Mouse (Mus musculus): ENCODE measurements at regions not wholly inside any gene's neighbourhood (a gene's known extent, or its start where the extent isn't known, plus 50 kb on each side); places are given as distances from the start of the nearest gene placed in this dataset.

- Histone ChIP-seq H3K27ac (no peak overlapping the region), H3K9ac (replicated peaks) (no peak overlapping the region), H3K36me3 (replicated peaks; ENCODE audit: control insufficient read depth, insufficient read depth, low read depth) (no peaks in the 10 kb centered on the region), H3K4me2 (ENCODE audit: low read depth) (no peak overlapping the region), H3K9me3 (ENCODE audit: control insufficient read depth, low read length) (no peaks in the 10 kb centered on the region), H3K27me3 (ENCODE audit: control insufficient read depth, insufficient read depth, low read length) (no peaks in the 10 kb centered on the region), H3K4me1 (replicated peaks; ENCODE audit: control insufficient read depth in 2 of 2, insufficient read depth in 2 of 2, low read length in 1 of 2) (no peaks in the 10 kb centered on the region), H3K4me3 (ENCODE audit: insufficient read depth in 1 of 2, low read depth in 2 of 2, low read length in 2 of 2) (no peak overlapping the region)
- ATAC-seq (ENCODE audit: insufficient read depth), result no peak
- no peak for TF ChIP-seq EP300 (IDR thresholded peaks at IDR 0.05; ENCODE audit: low read depth)
- TF ChIP-seq CTCF (IDR thresholded peaks at IDR 0.05; ENCODE audit: low read depth), result no peak
- 58% methylated on average over 3 of the region's 3 CpGs for WGBS (ENCODE audit: insufficient replicate concordance)
- DNase-seq (ENCODE audit: low read depth in 3 of 3, low spot score in 3 of 3), result no peak
These were observed 235.8 kb upstream of the Map3k7 start for GRCm38 (mm10) chr4:31728149-31728516.

GRCm38 (mm10) chr4:31743776-31744175, 220.1 kb upstream of the Map3k7 start:
- H3K4me3 ChIP-seq (ENCODE audit: insufficient read depth in 1 of 2, low read depth in 2 of 2, low read length in 2 of 2), result no peak overlapping the region
- ATAC-seq (ENCODE audit: insufficient read depth), result no peak
- H3K9me3 ChIP-seq (ENCODE audit: control insufficient read depth, low read length), result no peaks in the 10 kb centered on the region
- no peak overlapping the region for H3K27ac ChIP-seq
- H3K36me3 ChIP-seq (replicated peaks; ENCODE audit: control insufficient read depth, insufficient read depth, low read depth), result no peaks in the 10 kb centered on the region
- TF ChIP-seq CTCF (IDR thresholded peaks at IDR 0.05; ENCODE audit: low read depth), result no peak
- no peak for TF ChIP-seq EP300 (IDR thresholded peaks at IDR 0.05; ENCODE audit: low read depth)
- no peak overlapping the region for H3K9ac ChIP-seq (replicated peaks)
- no peak for DNase-seq (ENCODE audit: low read depth in 3 of 3, low spot score in 3 of 3)
- H3K4me1 ChIP-seq (replicated peaks; ENCODE audit: control insufficient read depth in 2 of 2, insufficient read depth in 2 of 2, low read length in 1 of 2), result no peaks in the 10 kb centered on the region
- no peaks in the 10 kb centered on the region for H3K27me3 ChIP-seq (ENCODE audit: control insufficient read depth, insufficient read depth, low read length)
- H3K4me2 ChIP-seq (ENCODE audit: low read depth), result no peak overlapping the region
- 51% methylated on average over 3 of the region's 3 CpGs for WGBS (ENCODE audit: insufficient replicate concordance)

GRCm38 (mm10) chr4:31744431-31744830, 219.5 kb upstream of the Map3k7 start:
- Histone ChIP-seq H3K36me3 (replicated peaks; ENCODE audit: control insufficient read depth, insufficient read depth, low read depth) (no peaks in the 10 kb centered on the region), H3K4me1 (replicated peaks; ENCODE audit: control insufficient read depth in 2 of 2, insufficient read depth in 2 of 2, low read length in 1 of 2) (no peaks in the 10 kb centered on the region), H3K27me3 (ENCODE audit: control insufficient read depth, insufficient read depth, low read length) (no peaks in the 10 kb centered on the region), H3K9me3 (ENCODE audit: control insufficient read depth, low read length) (no peaks in the 10 kb centered on the region), H3K4me2 (ENCODE audit: low read depth) (no peak overlapping the region), H3K27ac (no peak overlapping the region), H3K9ac (replicated peaks) (no peak overlapping the region), H3K4me3 (ENCODE audit: insufficient read depth in 1 of 2, low read depth in 2 of 2, low read length in 2 of 2) (no peak overlapping the region)
- ATAC-seq (ENCODE audit: insufficient read depth), result no peak
- no peak for DNase-seq (ENCODE audit: low read depth in 3 of 3, low spot score in 3 of 3)
- 53% methylated on average over 4 of the region's 4 CpGs for WGBS (ENCODE audit: insufficient replicate concordance)
- no peak for TF ChIP-seq CTCF (IDR thresholded peaks at IDR 0.05; ENCODE audit: low read depth)
- TF ChIP-seq EP300 (IDR thresholded peaks at IDR 0.05; ENCODE audit: low read depth), result no peak

- Histone ChIP-seq H3K27me3 (ENCODE audit: control insufficient read depth, insufficient read depth, low read length) (no peaks in the 10 kb centered on the region), H3K4me2 (ENCODE audit: low read depth) (no peak overlapping the region), H3K4me3 (ENCODE audit: insufficient read depth in 1 of 2, low read depth in 2 of 2, low read length in 2 of 2) (no peak overlapping the region), H3K27ac (no peak overlapping the region), H3K9ac (replicated peaks) (no peak overlapping the region), H3K9me3 (ENCODE audit: control insufficient read depth, low read length) (no peaks in the 10 kb centered on the region), H3K4me1 (replicated peaks; ENCODE audit: control insufficient read depth in 2 of 2, insufficient read depth in 2 of 2, low read length in 1 of 2) (no peaks in the 10 kb centered on the region), H3K36me3 (replicated peaks; ENCODE audit: control insufficient read depth, insufficient read depth, low read depth) (no peaks in the 10 kb centered on the region)
- ATAC-seq (ENCODE audit: insufficient read depth) (no peak), DNase-seq (ENCODE audit: low read depth in 3 of 3, low spot score in 3 of 3) (no peak)
- no peak for TF ChIP-seq EP300 (IDR thresholded peaks at IDR 0.05; ENCODE audit: low read depth)
- TF ChIP-seq CTCF (IDR thresholded peaks at IDR 0.05; ENCODE audit: low read depth), result no peak
- WGBS (ENCODE audit: insufficient replicate concordance), result 55% methylated on average over 5 of the region's 5 CpGs
These were observed 210.1 kb upstream of the Map3k7 start for GRCm38 (mm10) chr4:31753677-31754312.

- no peak overlapping the region for H3K4me3 ChIP-seq (ENCODE audit: insufficient read depth in 1 of 2, low read depth in 2 of 2, low read length in 2 of 2)
- H3K36me3 ChIP-seq (replicated peaks; ENCODE audit: control insufficient read depth, insufficient read depth, low read depth), result no peaks in the 10 kb centered on the region
- H3K27me3 ChIP-seq (ENCODE audit: control insufficient read depth, insufficient read depth, low read length), result no peaks in the 10 kb centered on the region
- H3K9ac ChIP-seq (replicated peaks), result no peak overlapping the region
- no peak for DNase-seq (ENCODE audit: low read depth in 3 of 3, low spot score in 3 of 3)
- TF ChIP-seq EP300 (IDR thresholded peaks at IDR 0.05; ENCODE audit: low read depth), result no peak
- TF ChIP-seq CTCF (IDR thresholded peaks at IDR 0.05; ENCODE audit: low read depth), result no peak
- 24% methylated on average over 1 of the region's 1 CpGs for WGBS (ENCODE audit: insufficient replicate concordance)
- no peak overlapping the region for H3K4me2 ChIP-seq (ENCODE audit: low read depth)
- H3K27ac ChIP-seq, result no peak overlapping the region
- ATAC-seq (ENCODE audit: insufficient read depth), result no peak
- H3K4me1 ChIP-seq (replicated peaks; ENCODE audit: control insufficient read depth in 2 of 2, insufficient read depth in 2 of 2, low read length in 1 of 2), result no peaks in the 10 kb centered on the region
- no peaks in the 10 kb centered on the region for H3K9me3 ChIP-seq (ENCODE audit: control insufficient read depth, low read length)
These were observed 206.8 kb upstream of the Map3k7 start for GRCm38 (mm10) chr4:31757126-31757525.
